Mouse (Mus musculus) frontal cortex, postnatal 25 days (tissue): ENCODE data around the gene Lrp3.

Source experiments
- DNase-seq, 2 experiments: peaks; one replicate each; pipeline ENCODE4 v3.0.0; 2022; ENCODE audit warnings: low spot score in 2 of 2

The Lrp3 gene

GRCm38 (mm10) chr7:35191276-35191675 lies 24.0 kb downstream of the Lrp3 start:
- DNase-seq: no peak

DNA sequence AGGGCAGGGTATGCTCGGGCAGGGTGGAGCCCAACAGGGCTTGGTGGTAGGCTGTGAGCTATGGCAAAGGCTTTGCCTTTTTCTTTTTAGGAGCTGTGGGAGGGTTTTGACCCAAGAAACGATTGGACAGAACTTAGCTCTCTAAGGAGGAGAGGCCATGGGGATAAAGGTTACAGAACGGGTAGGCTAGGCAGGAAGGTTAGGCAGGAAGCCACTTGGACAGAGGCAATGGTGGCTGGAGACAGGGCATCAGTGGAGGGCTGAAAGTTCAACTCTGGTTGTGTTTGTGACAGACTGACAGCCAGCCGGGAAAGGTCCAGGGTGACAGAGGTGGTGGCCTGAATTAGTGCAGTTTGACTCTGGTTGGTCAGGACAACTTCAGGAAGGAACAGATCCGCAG lies 25.6 kb downstream of the Lrp3 start:
- no peak for DNase-seq

- no peak for DNase-seq
Measured at GRCm38 (mm10) chr7:35185889-35186569, 29.3 kb downstream of the Lrp3 start, which contains the start of gene Slc7a10. Slc7a10 (plus strand) TSS chr7:35186385.

- DNase-seq: no peak
Measured at GRCm38 (mm10) chr7:35184833-35185724, 30.2 kb downstream of the Lrp3 start.

- DNase-seq: no peak
Measured at GRCm38 (mm10) chr7:35176412-35177381, 38.6 kb downstream of the Lrp3 start.

GRCm38 (mm10) chr7:35175533-35175932 lies 39.8 kb downstream of the Lrp3 start:
- DNase-seq: no peak

GRCm38 (mm10) chr7:35172519-35172918 lies 42.8 kb downstream of the Lrp3 start:
- no peak for DNase-seq

DNA sequence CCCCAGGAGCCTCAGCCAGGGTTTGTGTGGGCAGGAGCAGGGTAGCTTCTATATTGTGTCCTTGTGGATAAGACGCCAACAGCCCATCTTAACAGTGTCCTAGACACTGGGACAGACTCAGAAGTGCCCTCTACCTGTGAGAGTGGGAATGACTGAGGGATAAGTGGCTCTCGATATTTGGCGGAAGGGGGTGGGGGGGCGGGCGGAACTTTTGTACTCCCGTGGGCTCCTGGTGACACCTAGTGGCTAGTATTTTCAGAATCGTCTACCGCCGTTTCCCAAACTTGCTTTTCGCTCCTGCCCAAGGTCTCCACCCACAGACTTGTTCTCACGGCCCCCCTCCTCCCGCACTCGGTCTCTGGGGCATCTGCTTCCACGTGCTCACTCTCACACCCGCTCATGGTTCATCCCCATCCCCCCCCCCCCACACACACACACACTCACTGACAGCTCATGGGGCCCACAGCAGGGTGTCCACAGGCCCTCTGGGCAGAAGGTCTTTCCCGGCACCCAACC lies 43.4 kb downstream of the Lrp3 start:
- DNase-seq: peak; percentile 29 to 64

DNA sequence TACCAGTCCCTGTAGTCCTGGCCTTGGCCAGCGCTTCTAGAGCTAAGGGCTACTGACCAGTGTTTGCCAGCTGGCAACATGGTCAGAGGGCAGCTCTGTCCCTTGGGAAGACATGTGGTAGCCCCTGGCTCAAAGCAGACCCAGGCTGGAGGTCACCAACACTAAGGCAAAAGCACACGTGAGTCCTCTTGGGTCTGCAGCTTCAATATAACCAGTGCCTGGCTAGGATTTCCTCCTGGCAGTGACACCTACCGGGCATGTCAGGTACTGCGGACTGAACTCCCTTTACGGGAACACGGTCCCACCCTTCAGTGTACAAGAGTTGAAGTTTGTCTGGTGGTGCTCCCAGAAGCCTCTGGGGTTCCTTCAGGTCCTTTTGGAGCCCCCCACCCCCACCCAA lies 46.0 kb downstream of the Lrp3 start:
- DNase-seq: peak; percentile 87 to 93

DNA sequence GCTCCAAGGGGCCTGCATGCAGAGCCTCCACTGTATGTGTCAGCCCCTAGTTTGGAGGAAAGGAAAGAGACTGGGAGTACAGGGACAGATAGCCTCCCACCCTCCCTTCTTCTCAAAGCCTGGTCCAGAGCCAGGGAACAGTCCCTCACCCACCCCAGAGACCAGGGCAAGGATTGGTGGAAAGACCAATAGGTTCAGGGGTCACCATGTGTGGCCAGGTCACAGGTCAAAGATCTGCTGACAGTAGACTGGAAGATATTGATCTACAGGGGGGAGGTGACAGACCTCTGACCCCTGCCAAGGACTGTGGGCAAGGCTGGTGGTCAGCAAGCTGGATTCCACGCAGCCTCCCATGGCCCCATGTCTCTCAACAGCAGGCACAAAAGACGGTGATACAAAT lies 47.4 kb downstream of the Lrp3 start:
- DNase-seq: no peak

GRCm38 (mm10) chr7:35166988-35167387 lies 48.3 kb downstream of the Lrp3 start:
- DNase-seq: no peak

DNA sequence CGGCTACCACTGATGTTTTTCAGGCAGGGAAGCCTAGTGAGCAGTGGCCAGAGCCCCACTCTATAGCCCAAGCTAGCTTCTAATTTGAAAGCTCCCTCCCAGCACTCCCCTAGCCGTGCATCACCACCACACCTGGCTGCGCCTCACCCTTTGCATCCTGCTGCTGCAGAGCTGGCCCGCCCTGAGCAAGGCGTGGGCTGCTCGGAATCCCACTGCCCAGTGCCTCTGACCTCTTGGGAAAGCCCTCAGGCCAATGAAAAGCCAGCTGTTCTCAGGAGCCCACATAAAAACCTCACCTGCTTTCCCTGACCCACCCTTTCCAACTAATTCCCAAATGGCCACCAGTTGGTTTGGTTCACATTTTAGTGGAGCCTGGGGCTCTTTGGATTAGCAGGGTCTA lies 51.2 kb downstream of the Lrp3 start:
- no peak for DNase-seq

GRCm38 (mm10) chr7:35163600-35163999 lies 51.7 kb downstream of the Lrp3 start:
- no peak for DNase-seq

DNA sequence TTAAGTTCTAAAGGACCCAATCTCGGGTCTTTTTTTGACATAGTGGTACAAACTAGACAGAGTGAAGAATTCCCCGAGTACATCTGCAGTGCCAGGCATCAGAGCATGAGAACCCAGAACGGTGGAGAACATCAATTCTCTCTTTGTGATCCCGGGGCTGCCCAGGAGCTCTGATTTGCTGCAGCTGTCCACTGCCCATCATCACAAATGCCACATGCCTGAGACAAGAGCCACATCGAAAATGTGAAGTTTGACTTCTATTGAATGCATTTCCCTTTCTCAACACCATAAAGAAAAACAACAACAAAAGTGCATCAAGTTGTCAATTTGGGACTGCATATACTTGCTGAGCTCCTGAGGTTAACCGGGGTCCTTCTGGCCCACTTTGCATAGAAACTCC lies 52.9 kb downstream of the Lrp3 start:
- DNase-seq: no peak

GRCm38 (mm10) chr7:35157512-35157911 lies 57.8 kb downstream of the Lrp3 start:
- DNase-seq: no peak

- DNase-seq: no peak
Measured at GRCm38 (mm10) chr7:35156561-35157477, 58.5 kb downstream of the Lrp3 start.

- DNase-seq: no peak
Measured at GRCm38 (mm10) chr7:35154449-35154848, 60.8 kb downstream of the Lrp3 start.

DNA sequence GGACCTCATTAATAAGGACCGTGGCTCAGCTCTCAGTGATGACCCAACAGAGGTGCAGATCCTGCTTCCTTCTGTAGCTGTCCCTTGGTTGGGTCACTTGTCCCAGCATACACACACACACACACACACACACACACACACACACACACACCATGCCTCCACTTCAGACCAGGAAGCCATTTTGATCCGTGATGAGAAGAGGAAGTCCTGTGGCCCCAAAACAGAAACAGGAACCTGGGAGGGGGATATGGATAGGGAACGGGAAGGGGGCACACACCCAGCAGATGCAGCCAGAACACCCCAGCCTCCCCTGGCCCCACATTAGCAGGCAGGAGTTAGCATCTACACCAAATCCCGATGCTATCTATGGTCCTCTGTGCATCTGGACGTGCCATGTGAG lies 64.4 kb downstream of the Lrp3 start:
- DNase-seq: no peak
